In the genomic region with DNA sequence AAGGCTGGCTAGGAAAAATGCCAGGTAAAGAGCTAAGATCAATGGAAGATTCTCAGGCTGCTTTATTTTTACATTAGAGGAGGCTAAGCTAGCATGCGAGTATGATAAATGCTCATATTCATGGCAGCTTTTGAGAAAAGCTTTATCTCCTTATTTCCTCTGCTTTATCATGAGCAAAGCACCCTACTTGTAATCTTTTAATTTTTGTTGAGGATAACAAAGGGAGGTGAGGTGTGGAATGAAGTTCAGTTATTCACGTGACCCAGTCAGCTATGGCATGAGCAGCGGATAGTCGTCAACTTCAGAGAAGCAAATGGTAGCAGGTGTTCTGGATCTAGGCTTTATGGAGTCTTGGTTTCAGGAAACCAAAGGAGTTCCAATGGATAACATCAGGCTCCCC, we compare ENCODE assay signal across 24 mouse cellular contexts. TPM values are rescaled to one million over a fixed set of nuclear protein-coding genes. Genes with fewer than 3 reads are reported as not detected.
DNase-seq lines count a peak whose midpoint lies in the region; ATAC-seq and TF ChIP-seq lines count a peak whose summit lies in the region.
"Had no signal": no experiment of that assay in that cellular context is flagged by ENCODE, and none has a peak within 500 bp of the region (broad histone marks: within the 10 kb centered on the region; RNA-seq: fewer than 3 reads in every experiment).

No protein-coding gene starts in this region.

- H3K4me3 ChIP-seq in lung, embryonic 15.5 days: no peak overlapping the region
- no peak overlapping the region for H3K4me3 ChIP-seq in lung, postnatal 0 days (ENCODE audit: low read depth, low read length)
- no peak overlapping the region for H3K4me3 ChIP-seq in lung, embryonic 16.5 days (ENCODE audit: low read length)
- no peak overlapping the region for H3K4me3 ChIP-seq in MEL (ENCODE audit: control insufficient read depth in 1 of 2, insufficient read depth in 1 of 2, low read depth in 2 of 2, low read length in 2 of 2)
- H3K4me3 ChIP-seq in kidney, embryonic 14.5 days (ENCODE audit: low read length): no peak overlapping the region

- H3K4me2 ChIP-seq in lung, embryonic 15.5 days: no peak overlapping the region
- H3K4me2 ChIP-seq in lung, postnatal 0 days (replicated peaks; ENCODE audit: low read depth, low read length): no peak overlapping the region
- H3K4me2 ChIP-seq in lung, embryonic 16.5 days (ENCODE audit: low read depth, low read length): no peak overlapping the region
- no peak overlapping the region for H3K4me2 ChIP-seq in kidney, embryonic 14.5 days (replicated peaks; ENCODE audit: low read depth, low read length)

- TF ChIP-seq RAD21 in MEL (IDR thresholded peaks at IDR 0.05; ENCODE audit: low read depth, low read length): no peak

- TF ChIP-seq CTCF in lung, postnatal 0 days (IDR thresholded peaks at IDR 0.05): no peak
- no peak for TF ChIP-seq CTCF in MEL (IDR thresholded peaks at IDR 0.05 in 2 of 3, conservative IDR thresholded peaks at IDR 0.05 in 1 of 3; ENCODE audit: control insufficient read depth in 1 of 3, insufficient read depth in 1 of 3, low read depth in 2 of 3, low read length in 3 of 3, poor library complexity in 1 of 3, severe bottlenecking in 1 of 3)

- H3K9ac ChIP-seq in lung, embryonic 15.5 days: no peak overlapping the region
- no peak overlapping the region for H3K9ac ChIP-seq in lung, postnatal 0 days (replicated peaks; ENCODE audit: low read depth)
- H3K9ac ChIP-seq in lung, embryonic 16.5 days (ENCODE audit: low read length): no peak overlapping the region
- no peak overlapping the region for H3K9ac ChIP-seq in MEL (ENCODE audit: control insufficient read depth, low read depth, low read length, poor library complexity, severe bottlenecking)
- no peak overlapping the region for H3K9ac ChIP-seq in kidney, embryonic 14.5 days (ENCODE audit: low read depth, low read length)

- H3K36me3 ChIP-seq in lung, embryonic 15.5 days: no peaks in the 10 kb centered on the region
- H3K36me3 ChIP-seq in lung, postnatal 0 days (ENCODE audit: insufficient read depth, low read length): no peaks in the 10 kb centered on the region
- H3K36me3 ChIP-seq in lung, embryonic 16.5 days (ENCODE audit: control insufficient read depth, insufficient read depth, low read length): no peaks in the 10 kb centered on the region
- peaks cover 0 to 2% of the 10 kb centered on the region in 2 experiments; a peak in 1 of 4 replicates for H3K36me3 ChIP-seq in MEL (ENCODE audit: control insufficient read depth in 1 of 2, insufficient read depth in 2 of 2, low read length in 2 of 2)
- no peaks in the 10 kb centered on the region for H3K36me3 ChIP-seq in kidney, embryonic 14.5 days (ENCODE audit: control insufficient read depth, insufficient read depth, low read length)
- H3K36me3 ChIP-seq: G1E had no signal

- H3K4me1 ChIP-seq in lung, embryonic 15.5 days: 0 out of 2 replicates have a peak, but pooled peaks cover 6% of the 10 kb centered on the region
- H3K4me1 ChIP-seq in lung, postnatal 0 days (ENCODE audit: insufficient read depth, low read depth, low read length): no peaks in the 10 kb centered on the region
- H3K4me1 ChIP-seq in lung, embryonic 16.5 days (replicated peaks; ENCODE audit: control insufficient read depth, insufficient read depth, low read length): peaks cover 7% of the 10 kb centered on the region; the same call in 1 of the 2 replicates
- peaks cover 0 to 7% of the 10 kb centered on the region in 2 experiments; a peak in 2 of 4 replicates for H3K4me1 ChIP-seq in MEL (ENCODE audit: control insufficient read depth in 1 of 2, insufficient read depth in 2 of 2, low read length in 2 of 2)
- H3K4me1 ChIP-seq in kidney, embryonic 14.5 days (ENCODE audit: control insufficient read depth, insufficient read depth, low read length): no peaks in the 10 kb centered on the region

- H3K27me3 ChIP-seq in lung, embryonic 15.5 days: no peaks in the 10 kb centered on the region
- no peaks in the 10 kb centered on the region for H3K27me3 ChIP-seq in lung, postnatal 0 days (replicated peaks; ENCODE audit: insufficient read depth, low read length)
- H3K27me3 ChIP-seq in lung, embryonic 16.5 days (ENCODE audit: control insufficient read depth, insufficient read depth, low read depth, low read length): no peaks in the 10 kb centered on the region
- H3K27me3 ChIP-seq in MEL (ENCODE audit: control insufficient read depth in 1 of 2, insufficient read depth in 2 of 2, low read length in 2 of 2): no peaks in the 10 kb centered on the region
- no peaks in the 10 kb centered on the region for H3K27me3 ChIP-seq in kidney, embryonic 14.5 days (ENCODE audit: control insufficient read depth, insufficient read depth, low read length)
- H3K27me3 ChIP-seq: CH12.LX, Patski had no signal

- H3K9me3 ChIP-seq in lung, embryonic 15.5 days: no peaks in the 10 kb centered on the region
- H3K9me3 ChIP-seq in lung, postnatal 0 days (ENCODE audit: low read length): no peaks in the 10 kb centered on the region
- no peaks in the 10 kb centered on the region for H3K9me3 ChIP-seq in lung, embryonic 16.5 days (ENCODE audit: control insufficient read depth, low read length)
- no peaks in the 10 kb centered on the region for H3K9me3 ChIP-seq in MEL (replicated peaks; ENCODE audit: insufficient read depth, low read length)
- no peaks in the 10 kb centered on the region for H3K9me3 ChIP-seq in kidney, embryonic 14.5 days (ENCODE audit: control insufficient read depth, low read length)
- H3K9me3 ChIP-seq: G1E had no signal

- TF ChIP-seq POLR2A in MEL (IDR thresholded peaks at IDR 0.05; ENCODE audit: control insufficient read depth in 1 of 2, insufficient read depth in 1 of 2, low read depth in 1 of 2, low read length in 2 of 2, poor library complexity in 1 of 2): no peak

- no peaks in the 10 kb centered on the region for H3K79me2 ChIP-seq in MEL (ENCODE audit: control insufficient read depth, insufficient read depth, low read length, poor library complexity)

- 0 out of 2 replicates have a peak overlapping the region, but pooled peaks have one; percentile 20 for H3K27ac ChIP-seq in lung, embryonic 15.5 days
- no peak overlapping the region for H3K27ac ChIP-seq in lung, postnatal 0 days (ENCODE audit: low read length)
- peak overlapping the region; percentile 39; the same call in 1 of the 2 replicates for H3K27ac ChIP-seq in lung, embryonic 16.5 days (ENCODE audit: low read length)
- no peak overlapping the region for H3K27ac ChIP-seq in MEL (ENCODE audit: control insufficient read depth, low read depth, low read length)
- H3K27ac ChIP-seq in kidney, embryonic 14.5 days (ENCODE audit: low read depth, low read length): no peak overlapping the region

- ATAC-seq in lung, embryonic 15.5 days (ENCODE audit: borderline replicate concordance, extremely low read depth, low FRiP score, low TSS enrichment): no peak
- no peak for ATAC-seq in lung, postnatal 0 days
- no peak for ATAC-seq in lung, embryonic 16.5 days (ENCODE audit: low read depth)
- ATAC-seq in kidney, embryonic 14.5 days (ENCODE audit: low FRiP score, low TSS enrichment): no peak
- ATAC-seq: activated CD4-positive, CD25-positive, alpha-beta regulatory T cell, adult 4 months; CD4-positive, CD25-positive, alpha-beta regulatory T cell, adult 4 months; Patski had no signal

- TF ChIP-seq EP300 in lung, postnatal 0 days (IDR thresholded peaks at IDR 0.05): no peak
- peak in 1 of 2 experiments; percentile 44; a peak in 1 of 4 replicates for TF ChIP-seq EP300 in MEL (IDR thresholded peaks at IDR 0.05; ENCODE audit: low read depth in 1 of 2, low read length in 2 of 2)

- 81% methylated on average over 4 of the region's 4 CpGs for WGBS in lung, embryonic 15.5 days
- WGBS in lung, postnatal 0 days: 82% methylated on average over 4 of the region's 4 CpGs
- WGBS in lung, embryonic 16.5 days: 70% methylated on average over 4 of the region's 4 CpGs
- 86% methylated on average over 4 of the region's 4 CpGs for WGBS in kidney, embryonic 14.5 days

- DNase-seq in lung, postnatal 0 days (ENCODE audit: low spot score): no peak
- DNase-seq in lung, postnatal 25 days (ENCODE audit: low spot score): no peak
- DNase-seq in MEL (ENCODE audit: low read depth, low spot score): no peak
- peak; percentile 2 for DNase-seq in brain, adult 2 months (ENCODE audit: low read depth, low spot score)
- no peak for DNase-seq in kidney, adult 9 months
- DNase-seq: adrenal gland, adult 2 months; adrenal gland, adult 8-10 months; adrenal gland, postnatal 10 days; adrenal gland, postnatal 14 days; adrenal gland, postnatal 25 days; adrenal gland, postnatal 36 days; B cell, adult 2 months; cerebellum, adult 11 months; cerebellum, adult 11-12 months; cerebellum, adult 18-20 months; cerebellum, adult 2 months had no signal

TF ChIP-seq in MEL, 35 proteins besides CTCF, POLR2A, EP300 and RAD21:
- TF ChIP-seq USF1 (IDR thresholded peaks at IDR 0.05; ENCODE audit: low read depth, low read length): peak; percentile 67
- 0 out of 2 replicates have a peak, but pooled peaks have one; percentile 15 for TF ChIP-seq ETS1 (IDR thresholded peaks at IDR 0.05; ENCODE audit: low read depth, low read length)
- TF ChIP-seq BHLHE40 (IDR thresholded peaks at IDR 0.05; ENCODE audit: borderline replicate concordance, low read depth, low read length): peak; percentile 65; the same call in 1 of the 2 replicates
- TF ChIP-seq SIN3A (IDR thresholded peaks at IDR 0.05; ENCODE audit: low read length): no peak
- peak; percentile 60 for TF ChIP-seq TCF12 (IDR thresholded peaks at IDR 0.05; ENCODE audit: low read depth, low read length)
- no peak for TF ChIP-seq MYB (IDR thresholded peaks at IDR 0.05; ENCODE audit: low read depth, low read length)
- no peak for TF ChIP-seq CHD1 (IDR thresholded peaks at IDR 0.05; ENCODE audit: low read depth, low read length)
TF ChIP-seq in MEL: peak in this region for 4.

RNA-seq across cellular contexts. Expression of a gene that starts 7.7 kb away (rescaled TPM):
- polyA plus RNA-seq in lung, embryonic 15.5 days (2015; fragmentation: Nextera tagmentation; extraction: Ambion mirVana): 6.1 and 6.6 TPM in 2 replicates
- 8.2 and 8.7 TPM in 2 replicates for polyA plus RNA-seq in lung, postnatal 0 days (2015; fragmentation: Nextera tagmentation; extraction: Ambion mirVana)
- polyA plus RNA-seq in lung, embryonic 16.5 days (2015; fragmentation: Nextera tagmentation; extraction: Ambion mirVana): 6.7 and 7.8 TPM in 2 replicates
- 0.07 and 0.08 TPM in 2 replicates for total RNA-seq in MEL (2012; rRNA removed)
- polyA plus RNA-seq in MEL (2012; ENCODE audit: insufficient read depth in 1 of 2, insufficient read length in 2 of 2, low read depth in 1 of 2, low replicate concordance in 2 of 2, missing spikeins in 1 of 2): not detected
- polyA plus RNA-seq in kidney, embryonic 14.5 days (2014; fragmentation: Nextera tagmentation; extraction: Ambion mirVana): 3.9 and 5.0 TPM in 2 replicates
- polyA plus RNA-seq: G1E had no signal

Comparison
In these comparisons a context has a peak if more than half of its experiments do, and no peak if none do; other contexts are left out.
1. H3K27ac ChIP-seq: peak in lung, embryonic 15.5 days (single experiment) and lung, embryonic 16.5 days (single experiment); none in lung, postnatal 0 days (single experiment), MEL (single experiment) and kidney, embryonic 14.5 days (single experiment).